Mouse (Mus musculus): ENCODE measurements around the gene Dop1a.

GRCm38 (mm10) chr9:86447431-86447830 is 19.5 kb upstream of the Dop1a start:
- TF ChIP-seq EP300 (optimal IDR thresholded peaks at IDR 0.05) (no peak), CTCF (IDR thresholded peaks at IDR 0.05; ENCODE audit: low read depth) (no peak)
